Mouse (Mus musculus) spleen, postnatal 36 days (tissue): ENCODE measurements around the gene Zfp180.
"Not testable (repeated sequence)": the region's sequence is repeated elsewhere in the genome, so short reads cannot be mapped to it uniquely, and the experiment has no call there.

Experiments
- DNase-seq, 2 experiments: peaks; one replicate each; pipeline ENCODE4 v3.0.0; 2022; ENCODE audit warnings: low spot score in 2 of 2, mixed read lengths in 1 of 2

Gene Zfp180

DNA sequence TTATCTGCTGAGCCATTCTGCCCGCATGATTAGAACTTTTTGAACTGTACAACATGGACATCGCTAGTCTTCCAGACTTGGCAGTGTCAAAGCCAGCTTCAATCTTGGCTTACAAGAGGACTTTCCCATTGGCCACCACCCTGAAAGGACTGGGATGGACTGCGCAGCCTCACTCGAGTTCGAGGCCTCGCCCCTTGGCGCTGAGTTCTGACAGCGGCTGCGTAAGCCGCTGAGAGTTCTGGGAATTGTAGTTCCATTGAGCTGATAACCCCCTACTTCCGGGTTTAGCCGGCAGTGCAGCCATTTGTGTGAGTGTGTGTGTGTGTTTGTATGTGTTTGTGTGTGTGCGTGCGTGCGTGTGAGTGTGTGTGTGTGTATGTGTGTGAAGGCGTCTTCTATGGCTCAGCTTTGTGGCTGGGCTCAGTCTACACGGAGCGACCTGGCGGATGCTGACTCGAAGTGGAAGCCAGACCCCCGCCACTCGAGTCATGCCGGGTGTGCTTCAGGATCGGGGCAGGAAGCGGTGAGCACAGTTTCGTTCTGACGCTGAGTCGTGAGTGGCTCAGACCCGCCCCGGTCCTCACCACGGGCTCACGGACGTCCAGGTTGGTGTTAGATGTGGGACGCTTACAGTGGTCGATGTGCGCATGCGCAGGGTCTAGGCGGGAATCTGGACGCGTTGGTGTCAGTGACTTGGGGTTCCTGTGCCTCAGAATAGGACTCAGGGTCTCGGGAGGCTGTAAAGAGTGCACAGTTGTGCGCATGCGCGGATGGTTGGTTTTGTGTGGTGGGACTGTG, at the start of gene Zfp180:
TSS of gene Zfp180 (plus strand) at position 291 of the 798 bp plus-strand sequence.
- DNase-seq = peak; percentile 94 to 96

DNA sequence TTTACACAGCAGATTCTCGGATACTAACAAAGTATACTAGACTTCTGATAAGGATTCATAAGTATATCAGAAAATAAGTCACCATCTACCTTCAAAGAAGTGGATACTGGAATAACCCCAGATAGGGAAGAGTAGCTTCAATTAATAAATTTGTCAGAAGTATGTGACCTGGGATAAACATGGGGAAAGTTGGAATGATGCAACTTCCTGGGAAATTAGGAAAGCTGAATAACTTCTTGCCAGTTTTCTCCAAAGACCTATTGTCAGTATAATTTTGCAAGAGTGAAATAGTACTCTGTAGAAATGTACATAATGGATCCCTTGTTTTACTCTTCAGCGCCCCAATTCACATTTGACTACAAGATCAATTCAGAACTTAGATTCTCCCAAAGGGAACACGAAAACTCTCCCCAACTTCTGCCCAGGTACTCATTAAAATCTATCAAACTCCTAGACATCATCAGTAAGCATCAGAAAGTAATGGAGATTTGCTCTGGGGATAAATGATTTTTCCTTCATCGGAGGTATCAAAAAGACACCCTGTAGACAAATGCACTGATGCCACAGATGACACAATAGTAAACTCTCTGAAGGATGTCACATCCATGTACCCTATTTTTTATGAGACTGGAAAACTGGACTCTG, 28.9 kb upstream of the Zfp180 start, which contains the start of gene Vmn1r183:
TSS of gene Vmn1r183 (plus strand) at position 595 of the 645 bp plus-strand sequence.
- DNase-seq = no peak

DNA sequence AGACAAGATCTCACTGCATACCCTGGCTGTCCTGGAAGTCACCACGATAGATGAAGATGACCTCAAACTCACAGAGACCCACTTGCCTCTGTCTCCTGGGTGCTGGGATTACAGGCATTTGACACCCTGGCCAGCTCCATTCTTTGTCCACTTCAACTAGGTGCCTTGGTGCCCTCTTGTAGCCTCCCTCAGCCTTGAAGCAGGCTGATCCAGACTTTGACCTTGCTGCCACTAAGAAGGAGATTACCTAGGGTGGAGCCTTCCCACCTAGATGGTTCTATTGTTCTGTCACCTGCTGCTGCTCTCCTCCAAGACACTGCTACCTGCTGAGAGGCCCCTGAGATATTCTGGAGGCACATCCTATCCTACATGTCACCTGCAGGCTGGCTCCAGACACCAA, 7.3 kb upstream of the Zfp180 start:
- DNase-seq = not testable (repeated sequence)

DNA sequence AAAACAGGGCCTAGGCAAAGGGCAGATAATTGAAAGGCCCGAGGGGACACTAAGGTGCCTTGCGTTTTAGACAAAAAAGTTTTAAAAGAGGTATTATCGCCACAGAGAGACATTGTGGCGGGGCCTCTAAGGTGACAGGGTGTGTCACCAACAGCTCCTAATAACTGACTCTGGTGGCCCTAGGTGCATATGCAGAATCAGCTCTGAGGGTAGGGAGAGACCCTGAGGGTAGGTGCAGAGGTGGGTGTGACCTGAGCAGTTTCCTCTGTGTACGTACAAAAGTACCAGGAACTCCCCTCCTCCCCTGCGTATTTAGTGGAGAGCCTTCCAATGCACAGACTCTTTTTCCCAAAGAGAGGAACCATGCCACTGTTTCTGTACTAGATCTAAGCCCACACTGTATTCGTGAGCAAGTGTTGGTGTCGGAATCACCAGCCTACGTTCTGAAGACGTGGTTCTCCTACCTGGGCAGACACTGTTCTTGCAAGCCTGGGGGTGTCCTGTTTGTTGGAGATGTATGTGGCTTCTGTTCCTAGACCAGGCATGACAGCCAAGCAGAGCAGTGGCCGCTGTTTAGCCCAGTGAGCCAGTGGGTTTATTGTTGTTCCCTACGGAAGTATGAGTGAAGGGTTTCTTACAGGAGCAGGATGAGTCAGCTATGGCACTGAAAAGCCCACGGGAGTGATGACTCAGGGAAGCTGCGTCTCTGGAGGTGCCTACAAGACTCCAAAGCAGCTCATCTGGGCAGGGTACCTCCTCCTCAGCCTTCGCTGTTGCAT, 922 bp downstream of the Zfp180 start:
- no peak for DNase-seq

DNA sequence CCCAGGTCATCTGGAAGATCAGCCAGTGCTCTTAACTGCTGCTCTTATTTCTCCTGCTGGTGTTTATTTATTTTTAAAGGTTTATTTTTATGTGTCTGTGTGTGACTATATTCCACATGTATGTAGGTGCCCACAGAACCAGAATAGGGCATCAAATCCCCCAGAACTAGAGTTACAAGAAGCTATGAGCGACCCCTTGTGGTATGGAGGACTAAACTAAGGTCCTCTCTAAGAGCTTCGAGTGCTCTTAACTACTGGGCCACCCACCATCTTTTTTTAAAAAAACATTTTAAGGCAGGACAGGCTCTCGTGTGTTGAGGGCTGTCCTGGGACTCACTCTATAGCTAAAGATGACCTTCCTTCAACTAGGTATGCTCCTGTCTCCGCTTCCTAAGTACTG, 5.1 kb downstream of the Zfp180 start:
- no peak for DNase-seq

DNA sequence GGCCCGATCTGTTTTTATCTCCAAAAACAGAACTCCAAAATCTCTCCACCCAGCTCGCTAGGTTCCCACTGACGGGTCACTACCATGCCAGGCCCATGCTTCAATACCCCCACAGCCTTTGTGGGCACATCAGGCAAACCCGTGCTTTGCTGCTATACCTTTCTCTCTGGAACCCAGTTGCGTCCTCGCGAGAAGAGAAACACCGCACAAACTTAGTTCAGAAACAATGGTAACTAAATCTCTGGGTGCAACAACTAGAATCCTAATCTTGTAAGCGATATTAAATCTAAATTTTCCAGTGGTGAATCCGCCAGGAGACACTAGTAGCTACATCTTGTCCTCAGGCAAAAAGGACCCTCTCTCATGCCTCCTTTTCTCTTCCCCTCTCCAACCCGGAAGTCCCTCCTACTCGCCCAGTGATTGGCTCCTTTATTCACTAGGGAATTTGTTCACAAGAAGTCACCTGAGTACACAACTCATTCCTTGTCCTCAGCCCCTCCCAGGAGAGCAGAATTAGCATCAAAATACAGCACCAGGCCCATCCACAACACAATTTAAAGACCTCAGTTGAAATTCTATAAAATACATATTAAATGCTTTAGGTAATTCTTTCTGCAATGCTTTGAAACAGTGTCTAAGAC, 5.9 kb downstream of the Zfp180 start:
- no peak for DNase-seq

DNA sequence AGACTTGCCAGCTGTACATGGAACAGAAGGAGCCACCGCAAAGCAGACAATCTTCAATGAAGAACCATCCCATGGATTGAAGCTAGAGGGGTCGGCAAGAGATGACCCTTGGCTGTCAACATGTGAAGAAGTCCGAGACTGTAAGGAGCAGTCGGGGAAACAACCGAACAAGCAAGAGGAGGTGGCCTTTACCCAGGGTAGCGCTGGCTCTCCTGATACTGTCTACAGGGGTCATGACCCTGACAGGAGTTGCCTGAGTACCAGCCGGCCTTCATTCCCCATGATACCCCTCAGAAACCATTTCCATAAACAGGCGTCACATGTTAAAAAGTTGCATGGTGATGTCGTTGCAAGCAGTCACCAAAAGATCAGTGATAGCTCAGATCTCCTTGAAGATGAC, 22.7 kb downstream of the Zfp180 start:
- DNase-seq = no peak

DNA sequence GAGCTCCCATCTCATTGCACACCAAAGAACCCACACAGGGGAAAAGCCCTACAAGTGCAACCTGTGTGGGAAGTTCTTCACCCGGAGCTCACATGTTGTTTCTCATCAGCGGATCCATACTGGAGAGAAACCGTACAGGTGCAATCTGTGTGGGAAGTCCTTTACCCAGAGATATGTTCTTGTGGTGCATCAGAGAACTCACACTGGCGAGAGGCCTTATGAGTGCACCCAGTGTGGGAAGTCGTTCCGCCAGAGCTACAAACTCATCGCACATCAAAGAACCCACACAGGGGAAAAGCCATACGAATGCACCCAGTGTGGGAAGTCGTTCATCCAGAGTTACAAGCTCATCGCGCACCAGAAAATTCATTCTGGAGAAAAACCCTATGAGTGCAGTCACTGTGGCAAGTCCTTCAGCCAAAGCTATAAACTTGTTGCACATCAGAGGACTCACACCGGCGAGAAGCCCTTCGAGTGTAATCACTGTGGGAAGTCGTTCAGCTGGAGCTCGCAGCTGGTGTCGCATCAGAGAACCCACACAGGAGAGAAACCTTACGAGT, 23.5 kb downstream of the Zfp180 start:
- no peak for DNase-seq

DNA sequence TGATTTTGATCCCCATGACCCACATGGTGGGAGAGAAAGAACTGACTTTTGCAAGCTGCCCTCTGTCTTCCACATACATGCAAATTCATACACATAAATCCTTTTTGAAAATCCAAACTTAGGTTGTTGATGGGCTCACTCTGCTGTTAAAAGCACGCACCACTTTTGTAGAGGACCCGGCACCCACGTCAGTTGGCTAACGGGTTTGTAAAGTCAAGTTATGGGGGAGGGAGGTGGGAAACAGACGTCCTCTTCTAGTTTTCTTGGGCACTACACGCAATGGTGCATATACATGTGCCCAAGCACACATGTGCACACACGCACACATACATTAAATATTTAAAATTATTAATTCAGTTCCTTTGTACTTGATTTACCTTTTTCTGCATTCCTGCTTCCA, 29.1 kb downstream of the Zfp180 start:
- DNase-seq = no peak

DNA sequence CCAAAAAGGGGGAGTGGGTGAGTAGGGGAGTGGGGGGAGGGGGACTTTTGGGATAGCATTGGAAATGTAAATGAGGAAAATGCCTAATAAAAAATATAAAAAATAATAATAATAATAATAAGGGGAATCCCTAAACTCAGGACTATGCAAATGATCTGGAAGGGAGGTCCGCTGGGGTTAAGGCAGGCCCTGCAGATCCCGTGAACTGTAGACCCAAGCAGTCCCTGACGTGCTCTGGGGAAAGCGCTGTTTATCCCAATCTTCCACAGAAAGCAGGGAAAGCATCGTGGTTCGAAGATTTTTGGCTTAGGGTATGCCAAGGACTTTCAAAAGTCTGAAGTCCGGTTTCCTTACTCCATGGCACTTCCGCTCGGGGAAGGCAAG, 30.0 kb downstream of the Zfp180 start:
- no peak for DNase-seq

DNA sequence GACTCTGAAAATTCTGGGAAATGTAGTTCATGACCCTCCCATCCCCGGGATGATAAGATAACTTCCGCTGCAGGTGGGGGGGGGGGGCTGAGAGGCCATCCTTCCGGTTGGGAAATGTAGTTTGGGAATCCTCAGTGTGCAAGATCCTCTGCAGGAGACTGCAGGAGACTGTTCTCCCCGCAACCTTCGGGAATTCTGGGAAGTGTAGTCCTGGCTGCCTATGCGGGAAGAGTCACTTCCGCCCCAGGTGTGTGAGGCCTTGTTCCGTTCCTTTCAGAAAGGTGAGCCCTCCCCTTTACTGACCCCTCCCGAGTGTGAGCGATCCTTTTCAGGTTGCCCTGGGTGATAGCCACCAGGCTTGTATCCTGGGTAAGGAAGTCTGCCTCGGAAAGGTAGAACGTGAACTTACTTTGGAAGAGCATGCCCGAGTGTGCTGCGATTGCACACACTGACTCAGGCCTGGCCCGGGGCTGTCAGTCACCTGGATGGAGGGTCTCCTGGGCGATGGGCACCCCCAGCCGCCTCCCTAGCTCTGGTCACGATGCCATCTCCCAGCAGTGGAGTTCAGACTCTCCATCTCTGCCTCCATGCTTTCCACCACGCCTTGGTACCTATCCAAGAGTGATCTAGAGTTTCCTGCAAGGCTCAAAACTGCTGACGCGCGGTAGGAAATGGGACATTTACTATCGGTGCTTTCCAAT, 30.6 kb downstream of the Zfp180 start, which contains the start of gene Zfp112:
TSS of gene Zfp112 (plus strand) at position 159 of the 701 bp plus-strand sequence.
- DNase-seq = no peak

DNA sequence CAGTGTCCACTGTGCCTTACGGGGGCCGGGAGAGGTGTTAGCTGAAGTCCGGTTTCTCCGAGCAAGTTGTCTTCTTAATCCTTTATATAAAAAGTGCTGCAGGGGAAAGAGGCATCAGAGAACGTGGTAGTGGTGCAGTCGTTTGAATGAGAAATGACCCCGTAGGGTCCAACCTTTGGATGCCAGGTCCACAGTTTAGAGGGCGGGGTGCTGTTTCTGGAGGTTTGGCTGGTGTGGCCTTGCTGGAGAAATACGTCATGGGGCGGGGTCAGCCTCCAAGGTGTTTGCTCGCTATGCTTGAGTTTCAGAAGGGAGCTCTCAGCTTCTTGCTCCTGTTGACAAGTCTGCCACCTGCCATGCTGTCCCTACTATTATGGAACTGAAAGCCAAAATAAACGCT, 31.3 kb downstream of the Zfp180 start:
- no peak for DNase-seq

DNA sequence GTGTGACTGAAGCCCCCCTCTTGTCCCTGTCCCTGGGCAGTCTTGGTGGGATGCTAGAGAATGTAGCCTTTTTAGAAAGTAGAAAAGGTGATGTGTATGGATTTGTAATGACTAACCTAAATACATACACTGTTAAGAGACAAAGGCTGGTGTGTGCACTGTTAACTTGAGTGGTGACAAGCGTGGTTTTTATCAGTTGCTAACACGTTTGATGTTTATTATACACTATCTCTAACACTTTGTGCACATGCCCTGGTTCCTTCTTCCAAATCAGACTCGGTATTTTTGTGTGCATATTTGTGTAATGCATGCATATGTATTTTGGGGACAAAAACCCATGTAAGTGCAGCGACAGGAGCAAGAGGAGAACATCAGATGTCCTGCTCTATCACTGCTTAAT, 34.9 kb downstream of the Zfp180 start:
- DNase-seq = no peak

DNA sequence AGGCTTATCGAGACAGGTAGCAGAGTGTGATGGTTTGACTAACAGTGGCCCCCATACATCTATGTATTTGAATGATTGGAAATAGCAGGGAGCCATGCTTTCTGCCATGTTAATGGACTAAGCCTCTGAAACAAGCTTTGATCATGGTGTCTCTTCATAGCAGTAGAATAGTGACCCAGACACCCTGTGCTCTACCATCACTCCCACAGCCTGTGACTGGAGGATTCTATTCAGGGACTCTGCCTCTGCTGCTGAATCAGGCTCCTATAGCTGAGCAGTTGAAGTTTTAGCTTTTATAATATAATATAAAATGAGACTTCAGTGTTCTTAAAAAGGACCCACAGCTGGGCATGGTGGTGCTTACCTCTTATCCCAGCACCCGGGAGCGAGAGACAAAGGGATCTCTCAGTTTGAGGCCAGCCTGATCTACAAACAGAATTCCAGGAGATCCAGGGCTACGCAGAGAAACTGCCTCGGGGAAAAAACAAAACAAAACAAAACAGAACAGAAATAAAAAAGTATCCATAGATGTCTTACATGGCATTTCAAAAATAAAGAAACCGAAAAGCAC, 51.8 kb downstream of the Zfp180 start:
- no peak for DNase-seq

DNA sequence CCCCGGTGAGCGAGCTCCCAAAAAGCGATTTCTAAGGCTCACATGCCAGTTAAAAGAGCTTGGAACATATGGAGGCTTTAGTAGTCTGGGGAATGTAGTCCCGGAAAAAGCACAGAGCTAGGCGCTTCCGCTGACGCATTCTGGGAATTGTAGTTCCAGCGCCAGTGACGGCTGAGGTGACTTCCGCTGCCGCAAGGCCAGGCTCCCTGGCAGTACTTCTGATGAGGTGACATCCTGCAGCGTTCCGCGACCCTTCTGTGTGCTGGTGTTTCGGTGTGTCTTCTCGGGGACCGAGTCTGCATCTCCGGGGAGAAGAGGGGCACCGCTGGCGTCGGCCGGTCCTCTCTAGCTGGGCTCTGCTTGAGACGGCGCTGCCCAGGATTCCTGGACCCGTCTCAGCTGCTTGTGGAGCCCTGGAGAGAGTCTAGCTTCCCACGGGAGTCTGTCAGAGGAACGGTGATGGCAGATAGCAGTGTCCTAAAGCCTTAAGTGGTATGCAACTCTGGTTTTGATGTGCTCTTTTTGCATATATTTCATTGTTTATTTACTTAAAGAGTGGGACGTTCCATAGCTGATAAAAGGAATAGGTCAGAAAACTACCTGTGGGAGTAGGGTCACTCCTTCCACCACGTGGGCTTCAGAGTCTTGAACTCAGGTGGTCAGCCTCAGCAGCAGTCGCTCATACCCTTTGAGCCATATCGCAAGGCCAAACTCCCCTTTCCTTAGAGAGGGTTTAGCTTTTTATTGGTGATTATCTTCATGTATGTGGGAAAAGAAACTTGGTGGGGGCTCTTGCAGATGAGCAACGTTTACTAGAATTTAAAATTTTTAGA, 52.5 kb downstream of the Zfp180 start, which contains the start of gene Zfp235:
TSS of gene Zfp235 (plus strand) at position 174 of the 833 bp plus-strand sequence.
- DNase-seq = peak; percentile 82

DNA sequence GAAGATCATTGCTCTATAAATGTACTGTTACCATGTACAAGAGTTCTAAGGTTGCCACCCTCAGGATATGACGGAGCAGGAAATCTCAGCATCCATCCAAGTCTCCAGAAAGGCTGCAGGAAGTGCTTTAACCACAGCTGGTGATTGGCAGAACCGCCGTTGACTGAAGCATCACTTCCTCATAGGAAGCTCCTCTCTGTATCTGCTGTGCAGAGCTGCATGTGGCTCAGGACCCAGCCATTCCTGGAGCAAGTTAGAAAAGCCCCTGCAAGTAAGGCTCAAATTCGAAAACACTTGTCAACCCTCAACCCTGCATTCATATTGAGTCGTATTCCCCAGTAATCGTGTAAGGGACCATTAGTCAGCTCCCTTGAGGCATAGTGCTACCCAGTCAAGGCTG, 60.8 kb downstream of the Zfp180 start:
- no peak for DNase-seq

DNA sequence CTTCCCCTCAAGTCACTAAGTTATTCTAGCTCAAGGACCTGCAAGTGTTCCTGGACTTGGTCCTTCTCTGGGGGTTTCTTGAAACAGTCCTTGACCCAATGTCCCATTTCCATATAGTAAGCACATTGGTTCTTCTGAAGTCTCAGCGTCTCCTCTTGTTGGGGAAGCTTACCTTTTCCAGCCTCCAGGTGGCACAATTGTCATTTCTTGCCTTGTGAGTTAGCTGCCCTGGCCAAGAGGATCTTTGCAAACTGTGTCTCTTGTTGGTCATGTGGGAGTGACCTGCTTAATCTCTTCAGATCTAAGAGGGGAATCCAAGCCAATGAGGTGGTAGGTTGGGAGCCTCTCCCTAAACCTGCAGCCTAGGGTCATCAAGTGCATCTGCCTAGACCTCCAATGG, 71.5 kb downstream of the Zfp180 start:
- DNase-seq = no peak
